Mouse (Mus musculus) CH12.LX (cell line): ENCODE measurements around the gene Ipo4. TPM values are rescaled to one million over a fixed set of nuclear protein-coding genes. Genes with fewer than 3 reads are reported as not detected.
A peak's percentile ranks its signal among the peaks of the same experiment; 100 is the strongest.

Source experiments
- DNase-seq: peaks from one replicate; pipeline ENCODE4 v3.0.0-alpha.2; 2013; ENCODE audit errors: extremely low read depth
- H3K27ac ChIP-seq: 2 replicates; pipeline ENCODE4 v1.5.1; 2012; ENCODE audit warnings: low read depth, mild to moderate bottlenecking, control low read depth, moderate library complexity; ENCODE audit not compliant: insufficient read depth
- H3K27me3 ChIP-seq: replicated peaks from 2 replicates; pipeline ENCODE3; 2012; ENCODE audit warnings: inconsistent platforms
- H3K36me3 ChIP-seq, 2 experiments: replicated peaks in 1 of 2; 2 replicates each; pipeline versions ENCODE3 to v1.6.1; 2012; ENCODE audit warnings: inconsistent platforms in 1 of 2, low read length in 1 of 2, mild to moderate bottlenecking in 1 of 2, mixed read lengths in 1 of 2, moderate library complexity in 1 of 2; ENCODE audit not compliant: control insufficient read depth in 1 of 2, insufficient read depth in 1 of 2
- H3K4me1 ChIP-seq, 2 experiments: 2 replicates each; pipeline ENCODE4 v1.6.1; 2012; ENCODE audit warnings: inconsistent platforms in 1 of 2, moderate library complexity in 1 of 2; ENCODE audit not compliant: insufficient read depth in 2 of 2, control insufficient read depth in 1 of 2
- H3K4me2 ChIP-seq: 2 replicates; pipeline ENCODE4 v1.6.1; 2012; ENCODE audit warnings: low read depth, mild to moderate bottlenecking, control low read depth; ENCODE audit not compliant: poor library complexity, insufficient read depth, severe bottlenecking
- H3K4me3 ChIP-seq, 3 experiments: fragments of 150-350 bp in 1 of 3; sonication (generic) in 1 of 3; replicated peaks in 1 of 3; 2 replicates each; pipeline versions ENCODE3 to v1.5.1; 2011 to 2012; ENCODE audit warnings: low read depth in 2 of 3, low read length in 2 of 3, mild to moderate bottlenecking in 2 of 3, moderate library complexity in 2 of 3, control low read depth in 1 of 3, improper control_type of control experiment in 1 of 3, inconsistent platforms in 1 of 3, mixed read lengths in 1 of 3; ENCODE audit not compliant: poor library complexity in 1 of 3
- H3K79me2 ChIP-seq: replicated peaks from 2 replicates; pipeline ENCODE4 v1.6.1; 2012; ENCODE audit warnings: mild to moderate bottlenecking, moderate library complexity; ENCODE audit not compliant: control insufficient read depth, poor library complexity, insufficient read depth, severe bottlenecking; ENCODE audit errors: extremely low read depth
- H3K9ac ChIP-seq: 2 replicates; pipeline ENCODE4 v1.6.1; 2012; ENCODE audit warnings: low read depth, mild to moderate bottlenecking, control low read depth, moderate library complexity; ENCODE audit not compliant: insufficient read depth
- H3K9me3 ChIP-seq: replicated peaks from 2 replicates; pipeline ENCODE3; 2012; ENCODE audit warnings: low read length, inconsistent platforms, mixed read lengths
- BHLHE40 ChIP-seq: IDR thresholded peaks from 2 replicates; pipeline ENCODE4 v1.6.1; 2011; ENCODE audit warnings: mild to moderate bottlenecking, low read depth, low read length, improper control_type of control experiment
- CHD1 ChIP-seq: IDR thresholded peaks from 2 replicates; pipeline ENCODE4 v1.6.1; 2012; ENCODE audit warnings: low read depth, low read length, improper control_type of control experiment, inconsistent platforms
- CHD2 ChIP-seq: IDR thresholded peaks from 2 replicates; pipeline ENCODE4 v1.6.1; 2011; ENCODE audit warnings: low read length, improper control_type of control experiment
- CTCF ChIP-seq, 2 experiments: IDR thresholded peaks in 1 of 2; conservative IDR thresholded peaks in 1 of 2; 2 replicates each; pipeline ENCODE4 v1.5.1; 2011 to 2012; ENCODE audit warnings: low read depth in 2 of 2, low read length in 2 of 2, improper control_type of control experiment in 1 of 2, inconsistent platforms in 1 of 2, mild to moderate bottlenecking in 1 of 2, moderate library complexity in 1 of 2
- E2F4 ChIP-seq: IDR thresholded peaks from 2 replicates; pipeline ENCODE4 v1.6.1; 2011; ENCODE audit warnings: low read depth, low read length, improper control_type of control experiment; ENCODE audit not compliant: insufficient replicate concordance
- ELF1 ChIP-seq: IDR thresholded peaks from 2 replicates; pipeline ENCODE4 v1.6.1; 2014; ENCODE audit warnings: low read depth, mild to moderate bottlenecking, inconsistent platforms, low read length, improper control_type of control experiment
- EP300 ChIP-seq: IDR thresholded peaks from 2 replicates; pipeline ENCODE4 v1.6.1; 2011; ENCODE audit warnings: low read length, improper control_type of control experiment
- ETS1 ChIP-seq: conservative IDR thresholded peaks from 2 replicates; pipeline ENCODE4 v1.6.1; 2012; ENCODE audit warnings: low read depth, mild to moderate bottlenecking, inconsistent platforms, low read length, improper control_type of control experiment, moderate library complexity
- GABPA ChIP-seq: IDR thresholded peaks from 2 replicates; pipeline ENCODE4 v1.6.1; 2012; ENCODE audit warnings: low read depth, low read length, improper control_type of control experiment, inconsistent platforms; ENCODE audit not compliant: insufficient replicate concordance
- KAT2A ChIP-seq: IDR thresholded peaks from 2 replicates; pipeline ENCODE4 v1.6.1; 2012; ENCODE audit warnings: low read length, improper control_type of control experiment, inconsistent platforms; ENCODE audit not compliant: insufficient replicate concordance
- MAFK ChIP-seq: IDR thresholded peaks from 2 replicates; pipeline ENCODE4 v1.6.1; 2011; ENCODE audit warnings: low read length, improper control_type of control experiment; ENCODE audit not compliant: insufficient replicate concordance
- MAX ChIP-seq: IDR thresholded peaks from 2 replicates; pipeline ENCODE4 v1.6.1; 2011; ENCODE audit warnings: low read length, improper control_type of control experiment
- MAZ ChIP-seq: IDR thresholded peaks from 2 replicates; pipeline ENCODE4 v1.6.1; 2012; ENCODE audit warnings: low read depth, mild to moderate bottlenecking, inconsistent platforms, low read length, improper control_type of control experiment, moderate library complexity
- MEF2A ChIP-seq: IDR thresholded peaks from 2 replicates; pipeline ENCODE4 v1.6.1; 2014; ENCODE audit warnings: low read depth, mild to moderate bottlenecking, inconsistent platforms, low read length, improper control_type of control experiment, borderline replicate concordance
- MXI1 ChIP-seq: IDR thresholded peaks from 2 replicates; pipeline ENCODE4 v1.6.1; 2011; ENCODE audit warnings: mild to moderate bottlenecking, low read depth, low read length, improper control_type of control experiment
- MYC ChIP-seq: IDR thresholded peaks from 2 replicates; pipeline ENCODE4 v1.6.1; 2011; ENCODE audit warnings: low read depth, mild to moderate bottlenecking, improper control_type of control experiment, low read length
- NELFE ChIP-seq: IDR thresholded peaks from 2 replicates; pipeline ENCODE4 v1.6.1; 2011; ENCODE audit warnings: low read depth, low read length, improper control_type of control experiment
- NRF1 ChIP-seq: IDR thresholded peaks from 2 replicates; pipeline ENCODE4 v1.6.1; 2014; ENCODE audit warnings: low read depth, mild to moderate bottlenecking, inconsistent platforms, low read length, improper control_type of control experiment, moderate library complexity
- PAX5 ChIP-seq: IDR thresholded peaks from 2 replicates; pipeline ENCODE4 v1.6.1; 2012; ENCODE audit warnings: low read length, inconsistent platforms, mixed read lengths
- POLR2AphosphoS2 ChIP-seq: IDR thresholded peaks from 2 replicates; pipeline ENCODE4 v1.6.1; 2011; ENCODE audit warnings: low read depth, low read length, improper control_type of control experiment
- RCOR1 ChIP-seq: conservative IDR thresholded peaks from 2 replicates; pipeline ENCODE4 v1.6.1; 2012; ENCODE audit warnings: low read depth, mild to moderate bottlenecking, inconsistent platforms, low read length, improper control_type of control experiment
- SMC3 ChIP-seq: IDR thresholded peaks from 2 replicates; pipeline ENCODE4 v1.6.1; 2011; ENCODE audit warnings: low read depth, low read length, improper control_type of control experiment
- TBP ChIP-seq: conservative IDR thresholded peaks from 2 replicates; pipeline ENCODE4 v1.6.1; 2011; ENCODE audit warnings: low read depth, low read length, improper control_type of control experiment
- UBTF ChIP-seq: IDR thresholded peaks from 2 replicates; pipeline ENCODE4 v1.6.1; 2012; ENCODE audit warnings: low read depth, mild to moderate bottlenecking, inconsistent platforms, low read length, improper control_type of control experiment, moderate library complexity
- USF1 ChIP-seq: IDR thresholded peaks from 2 replicates; pipeline ENCODE4 v1.6.1; 2014; ENCODE audit warnings: low read depth, mild to moderate bottlenecking, inconsistent platforms, low read length, improper control_type of control experiment
- USF2 ChIP-seq: conservative IDR thresholded peaks from 2 replicates; pipeline ENCODE4 v1.6.1; 2011; ENCODE audit warnings: low read depth, low read length, improper control_type of control experiment
- ZC3H11A ChIP-seq: IDR thresholded peaks from 2 replicates; pipeline ENCODE4 v1.6.1; 2012; ENCODE audit warnings: low read depth, mild to moderate bottlenecking, inconsistent platforms, low read length, improper control_type of control experiment
- ZKSCAN1 ChIP-seq: IDR thresholded peaks from 2 replicates; pipeline ENCODE4 v1.6.1; 2012; ENCODE audit warnings: low read depth, inconsistent platforms, low read length, improper control_type of control experiment, borderline replicate concordance
- ZMIZ1 ChIP-seq: IDR thresholded peaks from 2 replicates; pipeline ENCODE4 v1.6.1; 2012; ENCODE audit warnings: low read depth, mild to moderate bottlenecking, inconsistent platforms, low read length, improper control_type of control experiment
- ZNF384 ChIP-seq: IDR thresholded peaks from 2 replicates; pipeline ENCODE4 v1.6.1; 2012; ENCODE audit warnings: low read depth, low read length, improper control_type of control experiment, inconsistent platforms
- dilution Hi-C: fragments of 300-500 bp; cut with MboI; formaldehyde crosslinking; loops from 2 replicates; pipeline ENCODE4 v1.14.3; 2020; ENCODE audit warnings: low sequenced_read_pairs; ENCODE audit not compliant: extremely low pct_unique_long_range_greater_than_20kb, extremely low pct_ligation_motif_present
- in situ Hi-C: fragments of 300-500 bp; cut with MboI; formaldehyde crosslinking; loops from 3 replicates; pipeline ENCODE4 v1.14.3; 2019; ENCODE audit warnings: low sequenced_read_pairs, low pct_ligation_motif_present, low pct_unique_long_range_greater_than_20kb, mixed read lengths
- polyA plus RNA-seq: library from polyadenylated mRNA; unstranded; fragments of >175 nt; gene quantifications from 2 replicates; pipeline ENCODE4 v1.2.1, GENCODE M21; 2012; ENCODE audit warnings: low read depth; ENCODE audit not compliant: insufficient read length
- total RNA-seq, 2 experiments: library from RNA; depleted of rRNA; stranded (reverse); fragments of 300-350 nt in 1 of 2; fragments of >200 nt in 1 of 2; gene quantifications; 2 replicates each; pipeline ENCODE4 v1.2.3; 2012 to 2014

Gene Ipo4
- total and polyA plus RNA-seq, 3 experiments = 47.5 to 175 (median 84.8) TPM

- Histone ChIP-seq H3K9ac (no peak overlapping the region), H3K4me1 (peaks cover 0 to 21% of the 10 kb centered on the region in 2 experiments; a peak in 2 of 4 replicates), H3K9me3 (no peaks in the 10 kb centered on the region), H3K36me3 (peaks cover 63 to 71% of the 10 kb centered on the region in 2 experiments), H3K27me3 (no peaks in the 10 kb centered on the region), H3K79me2 (peaks cover 12% of the 10 kb centered on the region), H3K27ac (no peak overlapping the region), H3K4me2 (no peak overlapping the region), H3K4me3 (no peak overlapping the region)
- DNase-seq = no peak
- TF ChIP-seq ZKSCAN1 (no peak), CHD2 (no peak), MYC (no peak), MEF2A (no peak), ZC3H11A (no peak), SMC3 (no peak), KAT2A (no peak), USF1 (no peak), EP300 (no peak), UBTF (no peak), POLR2AphosphoS2 (no peak), PAX5 (no peak), NELFE (no peak), RCOR1 (no peak), USF2 (no peak), ETS1 (no peak), ELF1 (no peak), CHD1 (no peak)
- in situ Hi-C loops = no loop called here
- dilution Hi-C loops = no loop called here
Observed at GRCm38 (mm10) chr14:55596036-55596690, 39.6 kb downstream of the Ipo4 start.

- in situ Hi-C loops (no loop called here), dilution Hi-C loops (no loop called here)
- H3K27me3 ChIP-seq = no peaks in the 10 kb centered on the region
- H3K27ac ChIP-seq = no peak overlapping the region
- H3K36me3 ChIP-seq = peaks cover 47 to 62% of the 10 kb centered on the region in 2 experiments
- TF ChIP-seq SMC3 (no peak), MAZ (no peak), TBP (no peak), MAX (no peak), MAFK (no peak), BHLHE40 (no peak), MEF2A (no peak), NELFE (no peak), MXI1 (no peak), ETS1 (no peak), NRF1 (no peak), MYC (no peak), E2F4 (no peak), GABPA (no peak), POLR2AphosphoS2 (no peak), CTCF (conservative IDR thresholded peaks at IDR 0.05 in 1 of 2, IDR thresholded peaks at IDR 0.05 in 1 of 2; ENCODE audit: low read depth in 2 of 2, low read length in 2 of 2) (no peak), ZNF384 (no peak), ZMIZ1 (no peak)
- peaks cover 35% of the 10 kb centered on the region for H3K79me2 ChIP-seq
- H3K9me3 ChIP-seq = no peaks in the 10 kb centered on the region
- peak overlapping the region; percentile 79 to 94 (median 91) for H3K4me3 ChIP-seq
- H3K4me2 ChIP-seq = peak overlapping the region; percentile 81
- peak overlapping the region; percentile 74 for H3K9ac ChIP-seq
- DNase-seq = no peak
- peaks cover 0 to 38% of the 10 kb centered on the region in 2 experiments; a peak in 3 of 4 replicates for H3K4me1 ChIP-seq
Observed at GRCm38 (mm10) chr14:55592226-55592625, 43.5 kb downstream of the Ipo4 start.
